Mouse (Mus musculus) lung, postnatal 0 days (tissue): ENCODE results near the gene Gramd1a.

ENCODE experiments used
- CTCF ChIP-seq: IDR thresholded peaks from 2 replicates; pipeline ENCODE4 v1.5.1; 2016; ENCODE audit warnings: antibody characterized with exemption, mild to moderate bottlenecking
- EP300 ChIP-seq: IDR thresholded peaks from 2 replicates; pipeline ENCODE4 v1.6.1; 2016; ENCODE audit warnings: antibody characterized with exemption, mild to moderate bottlenecking, control low read depth

DNA sequence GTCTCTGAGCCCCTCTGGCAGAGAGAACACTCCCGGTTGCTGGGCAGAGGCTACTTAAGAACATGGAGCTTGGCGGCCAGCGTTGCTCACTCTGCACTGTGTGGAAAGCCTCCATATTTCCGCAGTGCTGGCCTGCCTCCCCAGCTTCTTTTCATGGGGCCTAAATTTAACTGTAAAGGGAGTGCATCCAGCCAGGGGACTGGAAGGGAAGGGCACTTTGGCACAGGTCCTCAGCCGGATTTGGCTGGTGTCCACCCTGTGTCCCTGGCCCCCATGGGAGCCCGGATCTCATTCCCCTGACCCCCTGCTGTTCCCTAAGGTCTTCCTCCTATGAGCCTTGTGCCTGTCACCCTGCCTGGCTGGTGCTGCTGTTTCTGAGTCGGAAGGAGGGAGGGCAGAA is 37.2 kb downstream of the Gramd1a start:
- TF ChIP-seq EP300 (no peak), CTCF (no peak)
